Mouse (Mus musculus) cerebellum, adult 18-20 months (tissue): ENCODE data around the gene U90926.

Source experiments
- DNase-seq, 2 experiments: peaks; one replicate each; pipeline ENCODE4 v3.0.0; 2021

Gene U90926

GRCm38 (mm10) chr5:92212231-92212630 lies 3.0 kb downstream of the U90926 start:
- no peak for DNase-seq

- DNase-seq: no peak
Observed at GRCm38 (mm10) chr5:92210205-92210604, 5.0 kb downstream of the U90926 start.

GRCm38 (mm10) chr5:92206121-92206520 lies 9.1 kb downstream of the U90926 start:
- DNase-seq: no peak

- DNase-seq: no peak
Observed at GRCm38 (mm10) chr5:92205706-92206105, 9.5 kb downstream of the U90926 start.

GRCm38 (mm10) chr5:92205184-92205583 lies 10.0 kb downstream of the U90926 start:
- DNase-seq: no peak

GRCm38 (mm10) chr5:92204162-92205036 lies 10.8 kb downstream of the U90926 start:
- no peak for DNase-seq

- no peak for DNase-seq
Observed at GRCm38 (mm10) chr5:92198266-92198665, 16.9 kb downstream of the U90926 start.

- DNase-seq: no peak
Observed at GRCm38 (mm10) chr5:92196895-92197811, 18.1 kb downstream of the U90926 start.

GRCm38 (mm10) chr5:92195716-92196115 lies 19.5 kb downstream of the U90926 start:
- DNase-seq: peak; percentile 18 to 27

- no peak for DNase-seq
Observed at GRCm38 (mm10) chr5:92188881-92189483, 26.2 kb downstream of the U90926 start.

- no peak for DNase-seq
Observed at GRCm38 (mm10) chr5:92183071-92183830, 32.0 kb downstream of the U90926 start.

- no peak for DNase-seq
Observed at GRCm38 (mm10) chr5:92165976-92166375, 49.2 kb downstream of the U90926 start.
